Mouse (Mus musculus) lung, postnatal 0 days (tissue): Measurements from ENCODE around the gene Lat2.

Source experiments
- CTCF ChIP-seq: IDR thresholded peaks from 2 replicates; pipeline ENCODE4 v1.5.1; 2016; ENCODE audit warnings: antibody characterized with exemption, mild to moderate bottlenecking
- EP300 ChIP-seq: IDR thresholded peaks from 2 replicates; pipeline ENCODE4 v1.6.1; 2016; ENCODE audit warnings: antibody characterized with exemption, mild to moderate bottlenecking, control low read depth

GRCm38 (mm10) chr5:134638461-134639268 lies 23.8 kb upstream of the Lat2 start:
- TF ChIP-seq CTCF (no peak), EP300 (no peak)
